Mouse (Mus musculus): ENCODE results near the gene Nrp1.

DNA sequence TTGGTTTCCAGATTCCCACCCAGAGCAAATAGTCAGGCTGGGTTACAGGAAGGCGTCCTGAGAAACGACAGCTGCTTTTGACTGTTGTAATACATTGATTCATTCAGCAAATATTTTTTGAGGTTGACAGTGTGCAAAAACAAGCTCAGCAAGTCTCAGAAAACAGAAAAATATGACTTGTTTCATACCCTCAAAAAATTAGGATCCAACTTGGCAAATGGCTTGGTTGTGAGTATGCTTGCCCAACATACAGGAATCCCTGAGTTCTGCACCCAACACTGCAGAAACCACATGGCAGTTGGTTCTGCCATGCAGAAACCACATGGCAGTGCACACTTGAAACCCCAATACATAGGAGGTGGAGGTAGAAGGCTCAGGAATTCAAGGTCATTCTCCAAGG is 107.1 kb downstream of the Nrp1 start:
- TF ChIP-seq GATA1 (IDR thresholded peaks at IDR 0.05; ENCODE audit: borderline replicate concordance, low read length) = no peak
- no peak for TF ChIP-seq FLI1 (IDR thresholded peaks at IDR 0.05; ENCODE audit: low read length)

Measured in megakaryocyte, embryonic 14.5 days (primary cell).